Mouse (Mus musculus) embryonic facial prominence, embryonic 14.5 days (tissue): ENCODE data around the gene Gm10762. TPM values are rescaled to one million over a fixed set of nuclear protein-coding genes. Genes with fewer than 3 reads are reported as not detected.
"Not testable (repeated sequence)": the region's sequence is repeated elsewhere in the genome, so short reads cannot be mapped to it uniquely, and the experiment has no call there.

ENCODE experiments used
- ATAC-seq: fragments of 200-750 bp; cut with Nextera tagmentation; 2 replicates; pipeline ENCODE4 v1.8.0; 2017; ENCODE audit warnings: low read depth, moderate number of reproducible peaks, moderate TSS enrichment
- DNase-seq: peaks from one replicate; pipeline ENCODE4 v3.0.0-alpha.2; 2015; ENCODE audit warnings: low spot score
- H3K27ac ChIP-seq: fragments of 300-500 bp; sonication (generic); replicated peaks from 2 replicates; pipeline ENCODE4 v1.5.1; 2014; ENCODE audit warnings: low read depth, mild to moderate bottlenecking, low read length, moderate library complexity
- H3K27me3 ChIP-seq: fragments of 300-500 bp; sonication (generic); replicated peaks from 2 replicates; pipeline ENCODE4 v1.6.1; 2014; ENCODE audit warnings: low read length; ENCODE audit not compliant: control insufficient read depth, insufficient read depth
- H3K36me3 ChIP-seq: fragments of 300-500 bp; sonication (generic); 2 replicates; pipeline ENCODE4 v1.6.1; 2014; ENCODE audit warnings: low read length, mixed read lengths; ENCODE audit not compliant: control insufficient read depth, insufficient read depth
- H3K4me1 ChIP-seq: fragments of 300-500 bp; sonication (generic); 2 replicates; pipeline ENCODE4 v1.6.1; 2014; ENCODE audit warnings: antibody characterized with exemption, low read length; ENCODE audit not compliant: control insufficient read depth, insufficient read depth
- H3K4me2 ChIP-seq: fragments of 300-500 bp; sonication (generic); 2 replicates; pipeline ENCODE4 v1.6.1; 2014; ENCODE audit warnings: low read depth, mild to moderate bottlenecking, low read length, moderate library complexity, mixed read lengths
- H3K4me3 ChIP-seq: fragments of 300-500 bp; sonication (generic); 2 replicates; pipeline ENCODE4 v1.5.1; 2014; ENCODE audit warnings: low read depth, mild to moderate bottlenecking, low read length
- H3K9ac ChIP-seq: fragments of 300-500 bp; sonication (generic); 2 replicates; pipeline ENCODE4 v1.6.1; 2014; ENCODE audit warnings: low read depth, mild to moderate bottlenecking, low read length, moderate library complexity, mixed read lengths
- H3K9me3 ChIP-seq: fragments of 300-500 bp; sonication (generic); 2 replicates; pipeline ENCODE4 v1.6.1; 2016; ENCODE audit warnings: low read length; ENCODE audit not compliant: control insufficient read depth
- WGBS: fragments of 180-500 bp; shearing (Covaris S2); extraction: QIAGEN DNeasy Blood & Tissue Kit; methylation state at CpG from one replicate; pipeline ENCODE4 v1.1.7; 2014; 5-methylcytosine and 5-hydroxymethylcytosine counted together
- polyA plus RNA-seq: library from polyadenylated mRNA; unstranded; fragments of >200 nt; fragmentation: Nextera tagmentation; extraction: Ambion mirVana; gene quantifications from 2 replicates; pipeline ENCODE4 v1.2.1, GENCODE M21; 2014

Gm10762 gene
- polyA plus RNA-seq = 15.8 and 16.8 TPM in 2 replicates

DNA sequence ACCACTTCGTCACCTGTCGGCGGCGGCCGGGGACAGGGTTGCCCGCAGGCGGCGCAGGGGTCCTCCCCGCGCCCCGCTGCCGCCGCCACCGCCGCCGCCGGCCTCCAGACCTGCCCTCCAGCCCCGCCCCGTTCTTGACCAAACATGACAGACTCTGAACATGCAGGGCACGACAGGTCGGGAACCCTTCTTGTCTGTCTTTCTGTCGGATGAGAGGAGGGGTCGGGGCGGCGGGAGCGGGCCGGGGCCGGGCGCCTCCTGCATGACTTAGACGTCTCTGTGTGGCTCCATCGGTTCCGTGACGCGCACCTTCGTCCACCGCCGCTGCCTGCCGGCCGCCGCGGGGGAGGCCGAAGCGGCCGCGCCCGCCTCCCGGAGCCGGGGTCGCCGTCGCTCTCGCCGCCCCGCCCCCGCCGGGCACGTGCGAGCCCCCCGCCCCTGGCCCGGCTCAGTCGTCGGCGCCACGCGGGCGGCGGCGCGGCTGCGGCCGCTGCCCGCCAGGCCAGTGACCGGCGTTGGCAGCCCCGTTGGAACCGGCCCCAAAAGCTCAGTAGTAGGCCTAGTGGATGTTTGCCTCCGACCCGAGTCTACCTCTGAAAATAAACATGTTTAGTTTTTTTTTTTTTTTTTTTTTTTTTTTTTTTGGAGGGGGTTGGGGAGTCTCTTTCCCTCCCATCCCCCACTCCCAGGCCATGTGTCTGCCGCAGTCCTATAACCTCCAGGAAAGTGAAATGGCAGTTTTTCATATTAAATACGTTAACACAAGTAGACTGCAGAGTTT lies at the start of gene Gm10762:
Gm10762 (minus strand) TSS at position 65 of the 781 bp plus-strand sequence.
- H3K27me3 ChIP-seq = no peaks in the 10 kb centered on the region
- DNase-seq (peak; percentile 84), ATAC-seq (peak; percentile 77)
- H3K4me1 ChIP-seq = 0 out of 2 replicates have a peak, but pooled peaks cover 6% of the 10 kb centered on the region
- no peaks in the 10 kb centered on the region for H3K36me3 ChIP-seq
- H3K9me3 ChIP-seq = no peaks in the 10 kb centered on the region
- H3K27ac ChIP-seq = peak within 1 kb of the TSS; percentile 100
- 0% methylated on average over 26 of the region's 80 CpGs for WGBS
- H3K4me3 ChIP-seq = peak within 1 kb of the TSS; percentile 99
- peak within 1 kb of the TSS; percentile 100 for H3K9ac ChIP-seq
- peak within 1 kb of the TSS; percentile 60 for H3K4me2 ChIP-seq

GRCm38 (mm10) chr2:129008867-129009266 lies 41.3 kb upstream of the Gm10762 start:
- not testable (repeated sequence) for H3K36me3 ChIP-seq, H3K4me1 ChIP-seq, ATAC-seq, H3K9ac ChIP-seq, DNase-seq, H3K9me3 ChIP-seq, H3K4me3 ChIP-seq, H3K27ac ChIP-seq, H3K27me3 ChIP-seq, H3K4me2 ChIP-seq
- 68% methylated on average over 2 of the region's 2 CpGs for WGBS

- ATAC-seq = no peak
- H3K36me3 ChIP-seq = no peaks in the 10 kb centered on the region
- H3K27ac ChIP-seq = no peak overlapping the region
- H3K4me1 ChIP-seq = no peaks in the 10 kb centered on the region
- H3K4me2 ChIP-seq = no peak overlapping the region
- WGBS = 57% methylated on average over 4 of the region's 4 CpGs
- H3K9me3 ChIP-seq = no peaks in the 10 kb centered on the region
- H3K9ac ChIP-seq = no peak overlapping the region
- no peak for DNase-seq
- H3K4me3 ChIP-seq = no peak overlapping the region
- H3K27me3 ChIP-seq = no peaks in the 10 kb centered on the region
Observed at GRCm38 (mm10) chr2:129006194-129006749, 38.7 kb upstream of the Gm10762 start.

DNA sequence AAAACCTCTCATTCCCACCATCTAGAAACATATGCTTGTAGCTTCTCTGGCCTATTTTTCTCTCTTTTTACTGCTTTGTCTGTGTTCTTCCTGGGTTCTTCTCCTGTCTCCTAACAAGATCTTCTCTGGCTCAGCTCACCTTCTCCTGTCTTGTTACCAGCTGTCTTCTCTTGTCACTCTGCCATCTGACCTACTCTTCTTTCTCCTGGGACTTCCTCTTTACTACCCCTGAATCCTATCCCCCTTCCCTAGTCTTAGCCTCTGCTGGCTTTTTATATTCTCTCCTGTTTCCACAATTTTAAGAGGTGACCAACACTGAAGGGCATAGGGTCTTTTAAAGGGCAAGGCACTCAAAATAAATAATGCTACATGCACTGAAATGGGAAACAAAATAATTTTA lies 37.3 kb upstream of the Gm10762 start:
- Histone ChIP-seq H3K9ac (no peak overlapping the region), H3K4me2 (no peak overlapping the region), H3K27me3 (no peaks in the 10 kb centered on the region), H3K36me3 (no peaks in the 10 kb centered on the region), H3K4me3 (no peak overlapping the region), H3K27ac (no peak overlapping the region), H3K9me3 (no peaks in the 10 kb centered on the region), H3K4me1 (no peaks in the 10 kb centered on the region)
- no peak for ATAC-seq
- no peak for DNase-seq

GRCm38 (mm10) chr2:128984746-128985145 lies 17.2 kb upstream of the Gm10762 start:
- DNase-seq = no peak
- no peak overlapping the region for H3K27ac ChIP-seq
- H3K9ac ChIP-seq = no peak overlapping the region
- ATAC-seq = no peak
- no peaks in the 10 kb centered on the region for H3K9me3 ChIP-seq
- H3K4me1 ChIP-seq = no peaks in the 10 kb centered on the region
- H3K27me3 ChIP-seq = no peaks in the 10 kb centered on the region
- WGBS = 79% methylated on average over 3 of the region's 3 CpGs
- no peak overlapping the region for H3K4me3 ChIP-seq
- no peaks in the 10 kb centered on the region for H3K36me3 ChIP-seq
- H3K4me2 ChIP-seq = no peak overlapping the region

- Histone ChIP-seq H3K27ac (no peak overlapping the region), H3K27me3 (no peaks in the 10 kb centered on the region), H3K9ac (no peak overlapping the region), H3K4me2 (no peak overlapping the region), H3K36me3 (no peaks in the 10 kb centered on the region), H3K4me1 (no peaks in the 10 kb centered on the region), H3K9me3 (no peaks in the 10 kb centered on the region), H3K4me3 (no peak overlapping the region)
- DNase-seq (no peak), ATAC-seq (no peak)
- WGBS = 73% methylated on average over 4 of the region's 4 CpGs
Observed at GRCm38 (mm10) chr2:128975572-128975971, 8.0 kb upstream of the Gm10762 start.

GRCm38 (mm10) chr2:128972301-128972700 lies 4.8 kb upstream of the Gm10762 start:
- DNase-seq = no peak
- H3K4me1 ChIP-seq = no peaks in the 10 kb centered on the region
- H3K27ac ChIP-seq = no peak overlapping the region
- H3K9ac ChIP-seq = no peak overlapping the region
- H3K36me3 ChIP-seq = no peaks in the 10 kb centered on the region
- no peaks in the 10 kb centered on the region for H3K27me3 ChIP-seq
- no peaks in the 10 kb centered on the region for H3K9me3 ChIP-seq
- ATAC-seq = no peak
- H3K4me3 ChIP-seq = no peak overlapping the region
- no peak overlapping the region for H3K4me2 ChIP-seq

- no peaks in the 10 kb centered on the region for H3K27me3 ChIP-seq
- H3K27ac ChIP-seq = peak overlapping the region; percentile 100
- 0 out of 2 replicates have a peak, but pooled peaks cover 6% of the 10 kb centered on the region for H3K4me1 ChIP-seq
- H3K9ac ChIP-seq = peak overlapping the region; percentile 100
- no peaks in the 10 kb centered on the region for H3K9me3 ChIP-seq
- no peaks in the 10 kb centered on the region for H3K36me3 ChIP-seq
- no peak for ATAC-seq
- H3K4me3 ChIP-seq = peak overlapping the region; percentile 99
- peak overlapping the region; percentile 60 for H3K4me2 ChIP-seq
- no peak for DNase-seq
Observed at GRCm38 (mm10) chr2:128968475-128969083, 1.1 kb upstream of the Gm10762 start.
